Mouse (Mus musculus) NIH3T3 (cell line): ENCODE results near the gene Reln.

Source experiments
- DNase-seq: peaks from one replicate; pipeline ENCODE4 v3.0.0-alpha.2; 2012; ENCODE audit warnings: low read depth

Gene Reln

GRCm38 (mm10) chr5:22344556-22344975 lies at the start of gene Reln:
TSS of gene Reln (minus strand) at chr5:22344702.
- DNase-seq: no peak

- no peak for DNase-seq
Observed at GRCm38 (mm10) chr5:22388502-22388901, 44.0 kb upstream of the Reln start.

GRCm38 (mm10) chr5:22360510-22360909 lies 16.0 kb upstream of the Reln start:
- no peak for DNase-seq

- DNase-seq: no peak
Observed at GRCm38 (mm10) chr5:22348412-22348811, 3.9 kb upstream of the Reln start.

GRCm38 (mm10) chr5:22347732-22348131 lies 3.2 kb upstream of the Reln start:
- no peak for DNase-seq

- no peak for DNase-seq
Observed at GRCm38 (mm10) chr5:22345894-22346635, 1.6 kb upstream of the Reln start.

GRCm38 (mm10) chr5:22344976-22345651 lies 612 bp upstream of the Reln start:
- no peak for DNase-seq

- no peak for DNase-seq
Observed at GRCm38 (mm10) chr5:22343843-22344555, 503 bp downstream of the Reln start.

GRCm38 (mm10) chr5:22343536-22343842 lies 1.0 kb downstream of the Reln start:
- no peak for DNase-seq

- DNase-seq: no peak
Observed at GRCm38 (mm10) chr5:22342461-22342860, 2.0 kb downstream of the Reln start.

- DNase-seq: no peak
Observed at GRCm38 (mm10) chr5:22340991-22341390, 3.5 kb downstream of the Reln start.

- DNase-seq: no peak
Observed at GRCm38 (mm10) chr5:22335408-22335807, 9.1 kb downstream of the Reln start.

- no peak for DNase-seq
Observed at GRCm38 (mm10) chr5:22330802-22331201, 13.7 kb downstream of the Reln start.

- DNase-seq: peak; percentile 17
Observed at GRCm38 (mm10) chr5:22328431-22329359, 15.8 kb downstream of the Reln start.

GRCm38 (mm10) chr5:22327170-22327569 lies 17.3 kb downstream of the Reln start:
- peak; percentile 21 for DNase-seq

- no peak for DNase-seq
Observed at GRCm38 (mm10) chr5:22323801-22324200, 20.7 kb downstream of the Reln start.

GRCm38 (mm10) chr5:22317807-22318206 lies 26.7 kb downstream of the Reln start:
- DNase-seq: no peak

GRCm38 (mm10) chr5:22316471-22316870 lies 28.0 kb downstream of the Reln start:
- DNase-seq: no peak

- no peak for DNase-seq
Observed at GRCm38 (mm10) chr5:22315990-22316389, 28.5 kb downstream of the Reln start.

- no peak for DNase-seq
Observed at GRCm38 (mm10) chr5:22312995-22313394, 31.5 kb downstream of the Reln start.

GRCm38 (mm10) chr5:22311046-22311445 lies 33.5 kb downstream of the Reln start:
- DNase-seq: no peak

GRCm38 (mm10) chr5:22309001-22309400 lies 35.5 kb downstream of the Reln start:
- no peak for DNase-seq
